Mouse (Mus musculus) heart, adult 9 months (tissue): ENCODE results near the gene Ulk3.
A peak's percentile ranks its signal among the peaks of the same experiment; 100 is the strongest.

ENCODE experiments used
- DNase-seq, 2 experiments: peaks; one replicate each; pipeline ENCODE4 v3.0.0; 2022; ENCODE audit warnings: low spot score in 2 of 2

Gene Ulk3

DNA sequence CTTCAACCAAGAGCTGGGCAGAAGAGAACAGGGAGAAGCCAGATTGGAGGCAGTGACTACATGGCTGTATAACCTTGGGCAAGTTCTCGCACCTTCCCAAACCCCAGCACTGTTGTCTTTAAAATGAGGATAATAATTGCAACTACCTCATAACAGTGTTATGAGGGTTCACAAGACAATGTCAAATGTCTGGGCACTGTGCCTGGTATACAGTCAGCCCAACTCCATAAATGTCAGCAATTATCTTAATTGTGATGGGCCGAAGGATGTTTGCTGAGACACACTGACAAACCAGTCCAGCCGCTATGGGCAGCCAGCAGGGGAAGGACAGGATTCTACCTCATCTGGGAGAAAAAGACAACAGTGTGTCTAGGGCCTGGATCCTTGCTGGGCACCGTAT lies 25.5 kb downstream of the Ulk3 start:
- DNase-seq, result no peak

DNA sequence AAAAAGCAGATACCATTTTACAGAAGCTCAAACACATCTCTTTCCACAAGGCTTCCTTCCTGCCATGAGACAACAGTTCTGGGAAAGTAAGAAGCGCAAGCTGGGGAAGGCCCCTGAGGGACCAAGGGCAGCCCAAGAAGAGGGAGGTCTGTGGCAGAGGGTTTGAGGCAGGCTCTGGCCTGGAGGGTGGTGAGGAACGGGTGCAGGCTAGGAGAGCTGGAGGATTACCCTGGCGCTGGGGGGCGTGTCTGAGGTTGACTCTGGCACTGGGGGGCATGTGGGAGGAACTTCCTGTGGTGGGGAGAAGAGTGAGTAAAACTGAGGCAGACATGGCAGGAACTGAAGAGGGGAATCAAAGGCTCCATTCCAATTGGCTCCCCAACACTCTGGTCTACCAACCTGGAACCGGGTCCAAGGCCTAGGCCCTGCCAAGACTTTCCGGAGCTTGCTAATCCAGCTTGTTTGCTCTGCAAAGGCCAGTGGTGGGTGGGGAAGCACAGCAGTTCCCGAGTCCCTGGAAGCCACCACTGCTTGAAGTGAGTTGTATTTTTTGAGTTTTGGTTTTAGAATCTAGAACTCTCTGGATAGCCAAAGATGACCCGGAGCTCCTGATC lies 28.4 kb downstream of the Ulk3 start:
- DNase-seq, result no peak

DNA sequence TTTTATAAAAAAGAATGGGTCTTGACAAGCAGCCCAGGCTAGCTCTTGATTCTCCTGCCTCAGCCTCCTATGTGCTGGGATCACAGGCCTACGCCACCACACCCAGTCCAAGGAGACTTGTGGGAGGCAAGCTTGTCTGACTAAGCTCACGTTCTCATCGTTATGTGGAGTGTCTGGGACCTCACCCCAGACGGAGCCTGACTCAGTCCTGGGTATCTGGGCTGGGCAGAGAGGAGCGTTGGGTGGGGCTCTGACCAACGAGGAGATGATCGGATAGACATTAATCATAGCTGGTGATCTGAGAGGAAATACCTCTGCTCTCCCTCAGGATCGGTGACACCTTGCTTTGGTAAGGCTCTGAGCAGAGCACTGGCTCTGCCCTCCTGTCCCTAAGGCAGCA lies 29.6 kb downstream of the Ulk3 start:
- DNase-seq, result no peak

DNA sequence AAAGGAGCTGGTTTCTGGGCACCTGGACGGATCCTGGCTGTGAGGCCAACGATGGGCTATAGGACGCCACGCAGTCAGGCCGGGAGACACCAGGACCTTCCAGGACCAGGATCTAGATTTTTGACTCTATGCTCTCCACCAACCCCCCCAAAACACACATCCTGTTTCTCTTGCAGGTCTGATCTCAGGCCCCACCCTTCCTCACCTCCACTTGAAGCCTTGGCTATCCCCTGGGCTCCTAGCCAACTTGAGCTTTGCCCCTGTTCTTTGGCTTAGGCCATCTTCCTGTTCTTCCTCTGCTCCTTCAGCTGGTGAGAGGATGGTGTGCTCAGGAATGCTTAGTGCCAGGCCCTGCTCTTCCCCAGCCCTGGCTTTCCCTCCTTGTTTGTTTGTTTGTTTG lies 31.4 kb downstream of the Ulk3 start, which contains the start of gene Lman1l:
TSS of gene Lman1l (minus strand) at position 101 of the 400 bp plus-strand sequence.
- DNase-seq, result no peak

DNA sequence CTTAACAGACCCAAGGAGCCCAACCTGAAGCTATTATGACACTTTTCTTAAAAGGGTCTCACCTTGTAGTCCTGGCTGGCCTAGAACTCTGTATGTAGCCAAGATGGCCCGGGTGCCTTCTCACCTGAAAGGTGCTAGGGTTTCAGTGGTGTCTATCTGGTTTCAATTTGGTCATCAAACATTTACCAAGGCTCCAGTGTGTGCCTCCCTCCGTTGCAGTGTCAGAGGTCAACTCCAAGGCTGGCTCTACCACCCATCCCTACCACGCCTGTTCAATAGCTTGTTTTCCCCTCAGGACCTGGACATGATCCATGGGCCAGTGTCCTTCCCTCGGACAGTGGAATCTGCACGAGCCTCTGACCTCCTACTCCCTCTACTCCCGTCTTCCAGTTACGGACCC lies 35.0 kb downstream of the Ulk3 start:
- no peak for DNase-seq

DNA sequence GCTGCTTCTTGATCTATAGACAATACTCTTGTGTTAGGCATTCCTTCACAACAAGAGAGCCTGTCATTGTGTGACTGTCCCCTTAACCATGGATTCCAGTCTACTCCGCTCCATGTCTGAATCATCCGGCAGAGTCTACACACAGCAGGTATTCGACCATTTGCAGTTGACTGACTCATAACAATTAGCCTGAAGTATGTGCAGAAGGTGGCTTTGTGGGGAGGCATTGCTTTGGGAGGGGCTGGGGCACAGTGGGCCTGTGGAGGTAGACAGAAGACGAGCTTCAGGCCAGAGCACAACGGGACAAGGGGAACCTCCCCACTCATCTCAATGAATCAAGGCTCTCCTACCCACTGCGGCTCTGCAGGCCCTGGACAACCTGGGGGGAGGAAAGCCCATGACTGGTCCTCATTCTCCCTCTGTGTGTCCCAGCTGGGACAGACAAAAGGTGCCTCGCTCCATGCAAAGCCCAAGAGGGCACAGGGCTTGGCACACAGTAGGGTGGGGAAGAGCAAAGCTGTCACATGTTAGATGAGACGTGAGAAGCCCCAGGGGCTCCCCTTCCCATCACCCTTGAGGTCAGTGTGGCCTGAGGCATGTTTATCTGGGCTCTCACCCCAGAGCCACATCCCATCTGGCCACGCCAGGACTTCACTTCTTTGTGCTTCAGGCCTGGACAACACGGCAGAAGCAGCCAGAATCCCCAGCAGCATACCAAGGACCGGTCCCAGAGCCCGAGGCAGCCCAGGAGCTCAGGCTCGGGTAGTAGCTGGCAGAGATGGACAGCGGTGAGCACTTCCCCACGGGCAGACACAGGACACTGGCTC lies 36.6 kb downstream of the Ulk3 start:
- no peak for DNase-seq

DNA sequence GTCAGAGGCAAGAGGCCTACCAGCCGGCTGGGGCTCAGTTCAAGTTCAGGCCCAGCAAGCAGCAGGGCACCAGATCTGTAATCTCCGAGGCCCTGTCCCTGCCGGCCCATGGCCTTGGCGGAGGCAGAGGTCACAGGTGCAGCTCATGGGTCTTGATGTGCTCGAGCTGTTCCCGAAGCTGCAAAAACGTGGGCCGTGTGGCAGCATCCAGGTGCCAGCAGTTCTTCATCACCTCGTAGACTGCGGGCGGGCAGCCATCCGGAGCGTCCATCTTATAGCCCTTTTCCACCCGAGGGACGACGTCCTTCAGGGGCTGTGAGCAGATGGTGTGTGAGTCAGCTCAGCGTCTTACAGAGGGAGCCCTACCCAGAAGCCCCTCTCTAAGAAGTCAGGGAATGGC lies 37.9 kb downstream of the Ulk3 start:
- DNase-seq, result no peak

DNA sequence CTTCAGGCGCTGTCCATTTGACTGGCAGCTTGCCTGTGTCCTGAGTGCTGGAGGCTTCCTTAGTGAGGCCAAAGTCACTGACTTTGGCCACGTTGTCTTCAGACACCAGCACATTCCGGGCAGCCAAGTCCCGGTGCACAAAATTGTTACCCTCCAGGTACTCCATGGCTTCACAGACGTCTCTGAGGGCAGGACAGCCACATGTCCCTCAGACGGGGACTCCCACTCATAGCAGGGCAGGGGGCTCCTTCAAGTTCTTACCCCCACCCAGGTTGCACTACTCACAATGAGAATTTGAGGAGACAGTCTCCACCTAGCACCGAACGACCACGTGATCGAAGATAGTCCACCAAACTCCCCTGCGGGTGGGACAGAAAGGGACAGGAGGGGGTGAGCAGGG lies 38.6 kb downstream of the Ulk3 start:
- DNase-seq, result no peak

DNA sequence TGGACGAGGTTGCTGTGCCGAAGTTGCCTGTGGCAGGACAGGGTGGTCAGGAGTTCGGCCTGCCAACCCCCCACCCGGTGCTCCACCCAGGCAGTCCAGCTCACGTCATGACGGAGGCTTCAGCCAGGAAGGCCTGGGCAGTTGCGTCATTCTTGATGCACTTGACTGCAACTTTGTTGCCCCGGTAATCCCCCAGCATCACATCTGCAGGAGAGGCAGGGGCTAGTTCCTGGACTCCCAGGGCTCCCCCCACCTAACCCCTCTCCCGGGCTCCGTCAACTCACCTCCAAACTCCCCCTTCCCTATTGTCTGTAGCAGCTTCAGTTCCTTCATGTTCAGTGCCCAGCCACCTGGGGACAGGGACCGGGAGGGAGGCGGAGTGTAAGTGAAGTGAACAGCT lies 39.5 kb downstream of the Ulk3 start:
- DNase-seq, result no peak

DNA sequence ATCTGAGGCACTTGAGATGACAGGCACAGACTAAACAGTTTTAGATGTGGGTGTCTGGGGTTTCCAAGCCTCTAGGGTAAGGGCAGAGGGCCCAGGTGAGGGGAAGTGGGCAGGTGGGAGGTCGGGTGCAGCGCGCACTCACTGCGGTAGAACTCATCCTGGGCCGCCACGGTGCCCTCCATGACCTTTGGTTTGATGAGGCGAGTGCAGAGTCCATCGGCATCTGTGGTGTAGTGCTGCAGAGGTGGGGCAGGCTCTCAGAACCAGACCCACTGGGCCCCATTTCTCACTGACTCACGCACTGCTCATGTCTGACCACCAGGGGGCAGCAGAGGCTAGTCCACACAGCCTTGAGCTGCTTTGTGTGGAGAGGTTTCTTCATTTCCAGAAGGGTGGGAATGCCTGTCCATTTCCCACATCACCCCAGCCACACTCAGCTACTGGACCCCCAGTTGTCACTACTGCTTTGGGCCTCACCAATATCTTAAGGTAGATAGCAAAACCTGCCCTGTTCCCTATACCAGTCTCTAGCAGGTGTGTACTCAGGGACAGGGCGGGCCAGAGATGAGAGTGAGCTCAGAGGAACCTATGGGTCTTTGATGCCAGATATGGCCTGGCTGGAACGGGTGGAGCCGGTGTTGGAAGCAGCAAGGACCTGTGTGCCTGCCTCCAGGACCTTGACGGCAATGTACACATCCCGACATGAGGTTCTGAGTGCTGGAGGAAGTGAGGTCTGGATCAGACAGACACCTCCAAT lies 40.0 kb downstream of the Ulk3 start:
- DNase-seq, result peak; percentile 69 to 74

DNA sequence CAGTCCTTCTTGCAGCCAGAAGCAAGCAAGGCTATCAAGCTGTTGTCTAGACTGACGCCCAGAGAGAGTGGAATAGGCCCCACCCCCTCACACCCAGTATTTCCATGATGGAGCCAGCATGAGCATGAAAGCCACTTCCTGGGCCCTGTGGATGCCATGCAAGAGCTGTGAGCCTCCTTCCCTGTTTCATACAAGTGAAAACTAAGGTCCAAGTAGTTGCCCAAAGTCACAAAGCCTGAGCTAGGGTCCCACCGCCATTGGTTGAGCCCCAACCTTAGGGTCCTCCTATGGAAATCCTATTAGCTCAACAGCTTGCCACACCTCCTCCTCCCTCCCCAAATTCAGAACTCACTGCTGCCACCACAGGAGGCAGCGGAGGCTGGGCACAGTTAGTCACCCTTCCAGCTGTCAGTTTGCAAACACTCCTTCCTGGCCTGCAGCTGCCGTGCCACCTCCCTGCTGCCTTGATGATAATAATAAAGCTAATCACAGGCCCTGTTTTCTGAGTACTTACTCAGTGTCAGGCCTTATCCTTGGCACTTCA lies 44.3 kb downstream of the Ulk3 start:
- no peak for DNase-seq

DNA sequence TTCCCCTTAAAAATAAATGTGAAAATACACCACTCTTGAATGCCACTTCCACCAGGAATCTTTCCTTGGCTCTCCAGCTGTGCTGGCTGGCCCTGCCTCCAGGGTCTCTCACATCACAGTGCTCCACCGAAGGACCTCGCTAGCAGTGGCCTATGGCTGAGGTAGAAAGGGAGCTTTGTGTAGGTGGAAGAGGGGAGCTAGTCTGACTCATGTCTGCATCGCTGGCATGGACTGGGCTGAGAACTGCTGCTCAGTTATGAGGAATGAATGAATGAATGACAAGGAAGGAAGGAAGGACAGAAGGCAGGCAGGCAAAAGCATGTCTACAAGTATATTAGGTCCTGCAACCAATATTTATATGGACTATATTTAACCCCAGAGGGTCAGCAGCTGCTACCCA lies 48.0 kb downstream of the Ulk3 start:
- DNase-seq, result no peak

DNA sequence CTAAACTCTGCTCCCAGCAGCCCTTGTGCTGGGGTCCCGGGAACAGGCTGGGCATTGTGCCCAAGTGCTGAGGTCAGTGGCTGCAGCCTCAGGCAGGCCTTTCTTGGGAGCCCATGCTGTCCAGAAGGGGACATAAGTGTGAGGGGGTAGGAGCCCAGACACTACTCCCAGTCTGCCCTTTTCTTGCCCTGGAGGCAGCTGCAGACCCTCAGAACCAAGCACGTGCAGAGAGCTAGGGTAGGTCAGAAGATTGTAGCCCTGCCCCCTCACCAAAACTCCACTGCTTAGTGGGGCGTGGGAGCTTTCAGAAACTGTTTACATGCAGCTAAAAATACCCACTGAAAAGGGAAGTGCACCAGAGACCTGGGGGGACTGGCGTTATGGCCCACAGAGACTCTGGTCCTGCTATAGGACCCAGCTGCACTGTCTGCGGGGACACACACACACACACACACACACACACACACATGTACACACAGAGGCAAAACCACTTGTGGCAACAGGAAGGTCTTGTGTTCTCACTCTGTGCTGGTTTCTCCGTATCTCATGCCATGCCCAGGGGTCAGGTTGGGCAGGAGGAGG lies 48.6 kb downstream of the Ulk3 start:
- DNase-seq, result peak in 1 of 2 experiments; percentile 76

DNA sequence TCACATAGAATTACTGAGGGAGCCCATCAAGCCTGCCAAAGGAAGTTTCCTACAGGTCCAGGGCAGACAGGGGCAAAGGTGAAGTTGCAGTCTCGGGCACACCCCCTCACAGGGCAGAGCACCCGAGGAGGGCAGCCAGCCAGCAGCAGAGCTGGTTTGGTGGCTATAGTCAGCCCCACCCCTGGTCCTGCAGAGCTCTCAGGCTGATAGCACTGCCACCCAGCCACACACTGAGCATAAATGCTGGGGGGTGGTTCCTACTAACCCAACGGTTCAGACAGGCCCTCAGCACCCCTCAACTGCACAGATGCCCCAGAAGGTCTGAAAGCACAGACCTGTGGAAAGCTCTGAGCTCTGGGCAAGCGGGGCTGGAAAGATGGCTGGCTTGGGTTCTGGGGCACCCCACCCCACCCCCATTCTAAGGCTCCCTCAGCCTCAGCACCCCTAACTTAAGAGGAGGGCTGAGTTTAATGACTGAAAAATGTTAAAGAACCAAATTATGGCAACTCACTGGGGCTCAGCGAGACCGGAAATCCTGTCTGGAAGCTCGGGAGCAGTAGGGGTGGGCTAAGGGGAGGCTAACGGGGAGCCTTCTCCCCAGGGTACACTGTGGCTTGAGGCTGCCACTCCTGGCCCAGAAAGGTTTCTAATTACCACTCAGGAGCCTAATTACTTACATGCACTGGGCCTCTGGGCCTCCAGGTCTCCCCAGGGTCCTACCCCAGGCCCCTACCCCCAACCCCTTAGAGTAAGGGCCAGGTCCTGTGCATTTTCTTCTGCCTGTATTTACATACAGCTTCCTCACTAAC lies 49.6 kb downstream of the Ulk3 start:
- peak in 1 of 2 experiments; percentile 43 for DNase-seq

DNA sequence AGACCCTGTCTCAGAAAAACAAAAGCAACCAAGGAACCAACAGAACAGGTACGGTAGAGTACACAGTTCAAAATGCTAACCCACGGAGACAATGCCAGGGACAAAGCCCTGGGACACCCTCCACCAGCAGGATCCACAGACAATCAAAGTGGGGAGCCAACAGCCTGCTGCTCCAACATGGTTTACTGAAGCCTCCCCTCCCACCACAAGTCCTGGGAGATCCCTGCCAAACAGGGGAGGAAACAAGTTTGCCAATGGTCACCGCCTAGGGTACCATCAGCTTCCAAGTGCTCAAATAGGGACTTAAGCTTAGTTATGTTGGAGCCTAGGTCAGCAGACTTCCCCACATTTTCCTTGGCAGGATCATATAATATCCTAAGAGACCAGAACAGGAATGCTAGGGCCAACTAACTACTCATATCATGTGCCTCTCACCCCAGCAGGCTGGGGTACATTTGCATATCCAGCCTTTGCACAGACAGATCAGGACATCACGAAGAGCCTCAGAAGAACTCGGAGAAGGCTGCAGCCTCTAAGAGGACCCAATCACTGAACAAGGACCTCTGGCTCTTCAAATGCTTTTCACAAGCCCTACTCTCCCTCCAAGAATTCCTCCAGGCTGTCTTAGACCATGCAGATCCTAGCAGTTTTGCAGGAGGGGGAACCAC lies 50.5 kb downstream of the Ulk3 start:
- DNase-seq, result no peak

DNA sequence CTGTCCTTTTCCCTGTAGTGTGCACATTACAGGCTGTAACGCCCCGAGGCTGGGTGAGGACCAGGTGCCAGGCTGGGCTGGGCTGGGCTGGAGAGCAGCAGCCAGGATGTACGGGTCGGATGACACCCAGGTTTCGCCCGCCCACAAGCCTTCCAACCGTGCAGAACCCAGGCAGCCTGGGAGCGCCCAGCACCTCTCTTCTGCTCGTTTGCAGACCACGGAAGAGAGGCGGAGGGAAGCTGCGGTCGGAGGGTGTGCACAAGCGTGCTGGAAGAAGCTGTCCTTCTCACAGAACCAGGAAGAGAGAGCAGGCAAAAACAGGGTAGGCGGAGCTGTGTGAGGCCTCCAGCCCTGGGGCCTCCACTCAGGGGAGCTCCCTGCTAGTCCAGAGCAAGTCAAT lies 51.1 kb downstream of the Ulk3 start:
- DNase-seq, result peak; percentile 70 to 84

DNA sequence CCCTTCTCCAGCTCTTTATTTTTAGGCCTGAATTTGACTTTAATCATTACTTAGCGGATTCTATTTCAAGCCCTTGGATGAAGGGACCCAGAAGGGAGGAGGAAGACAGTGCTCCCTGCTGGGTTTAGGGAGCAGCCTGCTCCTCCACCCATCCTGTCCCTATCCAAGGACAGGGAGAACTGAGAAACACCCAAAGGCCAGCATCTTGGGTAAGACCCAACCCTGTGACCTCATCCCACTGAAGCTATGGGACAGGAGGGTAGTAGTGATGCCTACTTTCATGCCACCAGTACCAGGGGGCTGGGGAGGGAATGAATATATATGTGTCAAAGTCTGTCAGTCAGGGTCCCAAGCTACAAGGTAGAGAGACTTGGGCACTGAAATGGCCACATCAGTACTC lies 51.8 kb downstream of the Ulk3 start:
- DNase-seq, result no peak

DNA sequence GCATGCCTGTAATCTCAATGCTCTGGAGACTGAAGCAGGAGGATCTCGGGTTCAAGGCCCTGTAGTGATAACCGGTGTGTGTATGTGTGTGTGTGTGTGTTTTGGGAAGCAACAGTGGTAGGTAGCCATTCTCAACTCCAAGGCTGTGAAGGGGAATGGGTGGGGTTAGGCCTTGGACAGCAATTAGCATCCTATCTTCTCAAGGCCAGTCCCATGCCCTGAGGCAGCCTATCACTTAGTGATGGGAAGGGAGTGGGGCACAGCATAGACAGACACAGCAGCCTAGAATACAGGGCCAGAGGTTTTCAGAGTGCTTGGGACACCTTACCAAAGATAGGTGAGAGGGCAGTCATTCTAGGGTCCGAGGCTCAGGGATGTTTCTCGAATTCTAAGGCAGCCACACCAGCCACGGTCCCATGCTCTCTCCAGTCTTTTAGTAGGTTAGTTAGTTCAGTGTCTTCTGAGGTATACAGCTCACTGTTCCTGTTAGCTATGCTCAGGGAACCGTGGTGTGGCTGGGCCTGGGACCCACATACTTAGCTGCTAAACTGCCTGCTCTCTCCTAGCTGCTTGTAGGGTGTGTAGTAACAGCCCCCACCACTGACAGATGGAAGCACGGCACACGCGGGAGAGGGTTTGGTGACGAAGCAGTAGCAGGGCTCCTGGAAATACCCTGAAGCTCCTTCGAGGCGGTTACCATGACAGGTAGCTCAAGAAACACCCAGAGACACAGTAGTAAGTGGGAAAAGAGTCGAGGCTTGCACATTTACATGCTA lies 52.7 kb downstream of the Ulk3 start:
- no peak for DNase-seq

DNA sequence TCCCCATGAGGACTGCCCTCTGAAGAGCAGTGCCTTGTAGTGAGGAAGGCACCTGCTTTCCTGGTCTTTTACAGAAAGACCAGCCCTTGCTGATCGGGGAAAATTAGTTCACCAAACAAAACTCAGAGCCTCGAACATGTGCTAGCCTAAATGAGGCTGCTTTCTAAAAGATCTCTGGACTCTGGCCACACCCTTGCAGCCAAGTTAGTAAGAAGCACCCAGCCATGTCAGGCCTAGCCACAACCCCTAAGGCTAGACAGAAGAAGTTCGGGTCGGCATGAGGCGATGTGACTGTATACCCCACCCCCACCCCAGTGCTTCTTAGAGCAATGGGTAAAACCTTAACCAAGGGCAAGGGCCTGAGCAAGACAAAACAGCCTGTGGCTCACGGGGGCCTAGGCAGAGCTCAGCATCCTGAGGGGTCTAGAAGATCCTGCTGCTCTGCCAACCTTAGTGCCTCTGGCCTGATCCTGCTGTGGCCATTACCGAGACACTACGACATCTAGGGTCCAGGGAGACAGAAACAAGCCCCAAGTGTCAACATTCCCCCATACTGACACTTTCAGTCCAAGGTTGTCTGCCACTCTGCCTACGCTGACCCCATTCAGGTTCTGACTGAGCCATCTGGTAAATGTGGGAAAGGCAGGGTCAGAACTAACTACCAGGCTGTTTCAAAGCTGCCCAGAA lies 54.1 kb downstream of the Ulk3 start:
- no peak for DNase-seq
